Comparison of ENCODE assay signal across 8 mouse cellular contexts in the genomic region with DNA sequence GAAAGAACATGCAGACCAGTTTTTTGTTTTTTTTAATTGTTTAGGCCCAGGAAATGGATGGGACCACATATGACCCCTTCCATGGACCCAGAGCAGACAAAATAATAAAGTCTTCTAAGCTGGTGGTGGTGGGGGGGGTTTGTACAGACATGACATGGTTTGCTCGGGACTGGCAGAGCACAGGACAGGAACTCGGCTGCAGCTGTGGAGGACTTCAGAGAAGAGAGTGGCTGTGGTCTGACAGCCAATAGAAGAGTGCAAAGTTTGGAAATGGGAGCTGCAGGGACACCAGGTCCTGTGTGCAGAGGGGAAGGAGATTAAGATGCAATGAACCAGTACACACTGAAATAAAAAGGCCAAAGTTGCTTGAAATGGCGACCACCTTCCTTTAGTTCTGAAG. TPM values are rescaled to one million over a fixed set of nuclear protein-coding genes. Genes with fewer than 3 reads are reported as not detected.
DNase-seq lines count a peak whose midpoint lies in the region; ATAC-seq lines count a peak whose summit lies in the region.

No protein-coding gene starts in this region.

- intact Hi-C loops in heart, postnatal 36 days (cut with DNase I) = no loop called here

- no peaks in the 10 kb centered on the region for H3K9me3 ChIP-seq in heart, embryonic 12.5 days (replicated peaks)
- H3K9me3 ChIP-seq in megakaryocyte, embryonic 14.5 days = no peaks in the 10 kb centered on the region
- H3K9me3 ChIP-seq in embryonic facial prominence, embryonic 15.5 days (replicated peaks) = no peaks in the 10 kb centered on the region
- no peaks in the 10 kb centered on the region for H3K9me3 ChIP-seq in midbrain, embryonic 15.5 days

- 40% methylated on average over 3 of the region's 3 CpGs for WGBS in heart, embryonic 12.5 days
- WGBS in embryonic facial prominence, embryonic 15.5 days = 41% methylated on average over 3 of the region's 3 CpGs
- 21% methylated on average over 3 of the region's 3 CpGs for WGBS in midbrain, embryonic 15.5 days

- H3K27me3 ChIP-seq in heart, embryonic 12.5 days (replicated peaks) = no peaks in the 10 kb centered on the region
- H3K27me3 ChIP-seq in megakaryocyte, embryonic 14.5 days (replicated peaks) = no peaks in the 10 kb centered on the region
- no peaks in the 10 kb centered on the region for H3K27me3 ChIP-seq in embryonic facial prominence, embryonic 15.5 days
- H3K27me3 ChIP-seq in midbrain, embryonic 15.5 days (replicated peaks) = no peaks in the 10 kb centered on the region

- no peaks in the 10 kb centered on the region for H3K36me3 ChIP-seq in heart, embryonic 12.5 days
- H3K36me3 ChIP-seq in megakaryocyte, embryonic 14.5 days (replicated peaks; ENCODE audit: low read length) = peaks cover 35% of the 10 kb centered on the region
- no peaks in the 10 kb centered on the region for H3K36me3 ChIP-seq in embryonic facial prominence, embryonic 15.5 days
- H3K36me3 ChIP-seq in midbrain, embryonic 15.5 days (replicated peaks) = no peaks in the 10 kb centered on the region

- no peak for ATAC-seq in heart, embryonic 12.5 days (ENCODE audit: insufficient number of reproducible peaks, low FRiP score)
- ATAC-seq in megakaryocyte, adult 5-6 weeks (ENCODE audit: poor library complexity, severe bottlenecking) = no peak
- no peak for ATAC-seq in embryonic facial prominence, embryonic 15.5 days (ENCODE audit: insufficient number of reproducible peaks, low FRiP score, low TSS enrichment, low read depth)
- no peak for ATAC-seq in midbrain, embryonic 15.5 days (replicated peaks)

- no peak for DNase-seq in heart, postnatal 36 days
- DNase-seq in cerebellum, adult 8-10 months = no peak
- no peak for DNase-seq in adrenal gland, postnatal 25 days

- H3K9ac ChIP-seq in heart, embryonic 12.5 days = 0 out of 2 replicates have a peak overlapping the region, but pooled peaks have one; percentile 20
- no peak overlapping the region for H3K9ac ChIP-seq in embryonic facial prominence, embryonic 15.5 days
- H3K9ac ChIP-seq in midbrain, embryonic 15.5 days = no peak overlapping the region

- peaks cover 80% of the 10 kb centered on the region for H3K4me1 ChIP-seq in heart, embryonic 12.5 days (replicated peaks)
- peaks cover 91% of the 10 kb centered on the region for H3K4me1 ChIP-seq in megakaryocyte, embryonic 14.5 days
- H3K4me1 ChIP-seq in embryonic facial prominence, embryonic 15.5 days = peaks cover 87% of the 10 kb centered on the region
- peaks cover 76% of the 10 kb centered on the region for H3K4me1 ChIP-seq in midbrain, embryonic 15.5 days

- H3K4me2 ChIP-seq in heart, embryonic 12.5 days = peak overlapping the region; percentile 3; the same call in 1 of the 2 replicates
- no peak overlapping the region for H3K4me2 ChIP-seq in embryonic facial prominence, embryonic 15.5 days (replicated peaks)
- H3K4me2 ChIP-seq in midbrain, embryonic 15.5 days = no peak overlapping the region

- no peak overlapping the region for H3K4me3 ChIP-seq in heart, embryonic 12.5 days
- H3K4me3 ChIP-seq in megakaryocyte, embryonic 14.5 days (replicated peaks) = peak overlapping the region; percentile 89
- H3K4me3 ChIP-seq in embryonic facial prominence, embryonic 15.5 days (replicated peaks) = no peak overlapping the region
- no peak overlapping the region for H3K4me3 ChIP-seq in midbrain, embryonic 15.5 days

- peak overlapping the region; percentile 18; the same call in 1 of the 2 replicates for H3K27ac ChIP-seq in heart, embryonic 12.5 days (ENCODE audit: poor library complexity, severe bottlenecking)
- H3K27ac ChIP-seq in embryonic facial prominence, embryonic 15.5 days (replicated peaks) = peak overlapping the region; percentile 85
- 0 out of 2 replicates have a peak overlapping the region, but pooled peaks have one; percentile 11 for H3K27ac ChIP-seq in midbrain, embryonic 15.5 days

RNA-seq across cellular contexts. Expression of a gene that starts 7.0 kb away (rescaled TPM):
- polyA plus RNA-seq in heart, embryonic 12.5 days (2016; fragmentation: Nextera tagmentation; extraction: Ambion mirVana) = 43.2 and 46.7 TPM in 2 replicates
- 10 to 100 TPM; 14.0 to 15.7 TPM for total RNA-seq in heart, postnatal 36 days (2021)
- polyA plus RNA-seq in megakaryocyte, embryonic 14.5 days (2012; ENCODE audit: insufficient read depth, low replicate concordance) = 20.9 and 22.8 TPM in 2 replicates
- 60.6 and 66.0 TPM in 2 replicates for total RNA-seq in megakaryocyte, adult 5-6 weeks (2015)
- total RNA-seq in megakaryocyte, adult 5-6 weeks (2017) = 72.4 and 76.5 TPM in 2 replicates
- 84.7 and 86.6 TPM in 2 replicates for polyA plus RNA-seq in embryonic facial prominence, embryonic 15.5 days (2015; fragmentation: Nextera tagmentation; extraction: Ambion mirVana)
- polyA plus RNA-seq in midbrain, embryonic 15.5 days (2015; fragmentation: Nextera tagmentation; extraction: Ambion mirVana) = 68.9 and 75.2 TPM in 2 replicates
- total RNA-seq in adrenal gland, postnatal 25 days (2021) = 24.7 and 31.1 TPM in 2 replicates

RNA-seq across cellular contexts. Expression of a gene that starts 54.0 kb away (rescaled TPM):
- polyA plus RNA-seq in heart, embryonic 12.5 days (2016; fragmentation: Nextera tagmentation; extraction: Ambion mirVana) = 58.7 and 59.1 TPM in 2 replicates
- 10 to 100 TPM; 18.9 to 20.1 TPM for total RNA-seq in heart, postnatal 36 days (2021)
- 4.5 and 11.6 TPM in 2 replicates for polyA plus RNA-seq in megakaryocyte, embryonic 14.5 days (2012; ENCODE audit: insufficient read depth, low replicate concordance)
- 1.8 and 3.5 TPM in 2 replicates for total RNA-seq in megakaryocyte, adult 5-6 weeks (2015)
- total RNA-seq in megakaryocyte, adult 5-6 weeks (2017) = 2.6 and 3.6 TPM in 2 replicates
- 89.0 and 91.4 TPM in 2 replicates for polyA plus RNA-seq in embryonic facial prominence, embryonic 15.5 days (2015; fragmentation: Nextera tagmentation; extraction: Ambion mirVana)
- 85.6 and 88.5 TPM in 2 replicates for polyA plus RNA-seq in midbrain, embryonic 15.5 days (2015; fragmentation: Nextera tagmentation; extraction: Ambion mirVana)
- total RNA-seq in adrenal gland, postnatal 25 days (2021) = 58.3 and 81.5 TPM in 2 replicates

Comparison
In these comparisons a context has a peak if more than half of its experiments do, and no peak if none do; other contexts are left out.
1. H3K27ac ChIP-seq: peak in every context shown above with its lines; median percentile 85 in embryonic facial prominence, embryonic 15.5 days; 18 in heart, embryonic 12.5 days; 11 in midbrain, embryonic 15.5 days.